Mouse (Mus musculus) MEL (cell line): Measurements from ENCODE around the gene Nfatc4. TPM values are rescaled to one million over a fixed set of nuclear protein-coding genes. Genes with fewer than 3 reads are reported as not detected.
A peak's percentile ranks its signal among the peaks of the same experiment; 100 is the strongest.

Experiments used
- DNase-seq: peaks from one replicate; pipeline ENCODE4 v3.0.0; 2011; ENCODE audit warnings: low read depth, low spot score
- H3K27ac ChIP-seq: 2 replicates; pipeline ENCODE4 v1.5.1; 2012; ENCODE audit warnings: low read depth, mild to moderate bottlenecking, control low read depth, low read length, moderate library complexity; ENCODE audit not compliant: control insufficient read depth
- H3K27me3 ChIP-seq, 2 experiments: fragments of 150-350 bp in 1 of 2; sonication (generic) in 1 of 2; 2 replicates each; pipeline ENCODE4 v1.6.1; 2012; ENCODE audit warnings: low read length in 2 of 2, mild to moderate bottlenecking in 2 of 2, improper control_type of control experiment in 1 of 2, moderate library complexity in 1 of 2; ENCODE audit not compliant: insufficient read depth in 2 of 2, control insufficient read depth in 1 of 2
- H3K36me3 ChIP-seq, 2 experiments: 2 replicates each; pipeline ENCODE4 v1.6.1; 2012 to 2014; ENCODE audit warnings: low read length in 2 of 2, improper control_type of control experiment in 1 of 2, inconsistent platforms in 1 of 2, mild to moderate bottlenecking in 1 of 2; ENCODE audit not compliant: insufficient read depth in 2 of 2, control insufficient read depth in 1 of 2
- H3K4me1 ChIP-seq, 2 experiments: fragments of 150-350 bp in 1 of 2; sonication (generic) in 1 of 2; 2 replicates each; pipeline ENCODE4 v1.6.1; 2012; ENCODE audit warnings: low read length in 2 of 2, improper control_type of control experiment in 1 of 2, mild to moderate bottlenecking in 1 of 2; ENCODE audit not compliant: insufficient read depth in 2 of 2, control insufficient read depth in 1 of 2
- H3K4me3 ChIP-seq, 2 experiments: fragments of 150-350 bp in 1 of 2; sonication (generic) in 1 of 2; 2 replicates each; pipeline ENCODE4 v1.5.1; 2012; ENCODE audit warnings: low read depth in 2 of 2, low read length in 2 of 2, mild to moderate bottlenecking in 2 of 2, moderate library complexity in 2 of 2, control low read depth in 1 of 2, improper control_type of control experiment in 1 of 2; ENCODE audit not compliant: control insufficient read depth in 1 of 2, insufficient read depth in 1 of 2
- H3K79me2 ChIP-seq: 2 replicates; pipeline ENCODE4 v1.6.1; 2012; ENCODE audit warnings: mild to moderate bottlenecking, low read length, moderate library complexity; ENCODE audit not compliant: control insufficient read depth, poor library complexity, insufficient read depth
- H3K9ac ChIP-seq: 2 replicates; pipeline ENCODE4 v1.6.1; 2012; ENCODE audit warnings: low read depth, mild to moderate bottlenecking, control low read depth, low read length, moderate library complexity; ENCODE audit not compliant: control insufficient read depth, poor library complexity, severe bottlenecking
- H3K9me3 ChIP-seq: fragments of 150-350 bp; sonication (generic); replicated peaks from 2 replicates; pipeline ENCODE4 v1.6.1; 2012; ENCODE audit warnings: mild to moderate bottlenecking, low read length, improper control_type of control experiment, moderate library complexity; ENCODE audit not compliant: insufficient read depth
- CHD1 ChIP-seq: IDR thresholded peaks from 2 replicates; pipeline ENCODE4 v1.6.1; 2012; ENCODE audit warnings: low read depth, mild to moderate bottlenecking, inconsistent platforms, low read length, improper control_type of control experiment
- CHD2 ChIP-seq: IDR thresholded peaks from 2 replicates; pipeline ENCODE4 v1.6.1; 2011; ENCODE audit warnings: low read length, improper control_type of control experiment
- CTCF ChIP-seq, 3 experiments: IDR thresholded peaks in 2 of 3; conservative IDR thresholded peaks in 1 of 3; 2 replicates each; pipeline ENCODE4 v1.5.1; 2011 to 2012; ENCODE audit warnings: low read length in 3 of 3, low read depth in 2 of 3, mild to moderate bottlenecking in 2 of 3, improper control_type of control experiment in 1 of 3, inconsistent platforms in 1 of 3, mixed read lengths in 1 of 3, moderate library complexity in 1 of 3; ENCODE audit not compliant: control insufficient read depth in 1 of 3, insufficient read depth in 1 of 3, poor library complexity in 1 of 3, severe bottlenecking in 1 of 3
- E2F4 ChIP-seq: IDR thresholded peaks from 2 replicates; pipeline ENCODE4 v1.6.1; 2011; ENCODE audit warnings: low read depth, low read length, improper control_type of control experiment, borderline replicate concordance
- EP300 ChIP-seq, 2 experiments: IDR thresholded peaks; 2 replicates each; pipeline ENCODE4 v1.6.1; 2011; ENCODE audit warnings: improper control_type of control experiment in 2 of 2, low read length in 2 of 2, low read depth in 1 of 2, mild to moderate bottlenecking in 1 of 2
- ETS1 ChIP-seq: IDR thresholded peaks from 2 replicates; pipeline ENCODE4 v1.6.1; 2012; ENCODE audit warnings: low read depth, mild to moderate bottlenecking, inconsistent platforms, low read length, improper control_type of control experiment, moderate library complexity
- GATA1 ChIP-seq: IDR thresholded peaks from 2 replicates; pipeline ENCODE4 v1.6.1; 2011; ENCODE audit warnings: low read depth, low read length, improper control_type of control experiment
- HCFC1 ChIP-seq: IDR thresholded peaks from 2 replicates; pipeline ENCODE4 v1.6.1; 2012; ENCODE audit warnings: low read depth, mild to moderate bottlenecking, inconsistent platforms, low read length, improper control_type of control experiment, moderate library complexity
- KAT2A ChIP-seq: conservative IDR thresholded peaks from 2 replicates; pipeline ENCODE4 v1.6.1; 2012; ENCODE audit warnings: low read depth, low read length, improper control_type of control experiment, inconsistent platforms
- MAZ ChIP-seq: IDR thresholded peaks from 2 replicates; pipeline ENCODE4 v1.6.1; 2012; ENCODE audit warnings: low read depth, mild to moderate bottlenecking, inconsistent platforms, low read length, improper control_type of control experiment
- MEF2A ChIP-seq: IDR thresholded peaks from 2 replicates; pipeline ENCODE4 v1.6.1; 2014; ENCODE audit warnings: low read depth, mild to moderate bottlenecking, inconsistent platforms, low read length, improper control_type of control experiment; ENCODE audit not compliant: poor library complexity, insufficient replicate concordance, severe bottlenecking; ENCODE audit errors: extremely low read depth
- MXI1 ChIP-seq: IDR thresholded peaks from 2 replicates; pipeline ENCODE4 v1.6.1; 2011; ENCODE audit warnings: mild to moderate bottlenecking, low read depth, low read length, improper control_type of control experiment
- MYC ChIP-seq: IDR thresholded peaks from 2 replicates; pipeline ENCODE4 v1.6.1; 2011; ENCODE audit warnings: low read depth, mild to moderate bottlenecking, low read length, improper control_type of control experiment, moderate library complexity
- NELFE ChIP-seq: IDR thresholded peaks from 2 replicates; pipeline ENCODE4 v1.6.1; 2011; ENCODE audit warnings: low read depth, low read length, improper control_type of control experiment
- POLR2A ChIP-seq, 2 experiments: IDR thresholded peaks; 2 replicates each; pipeline ENCODE4 v1.6.1; 2011 to 2012; ENCODE audit warnings: low read length in 2 of 2, mild to moderate bottlenecking in 2 of 2, control low read depth in 1 of 2, improper control_type of control experiment in 1 of 2, low read depth in 1 of 2, moderate library complexity in 1 of 2; ENCODE audit not compliant: control insufficient read depth in 1 of 2, insufficient read depth in 1 of 2, poor library complexity in 1 of 2
- POLR2AphosphoS2 ChIP-seq: IDR thresholded peaks from 2 replicates; pipeline ENCODE4 v1.6.1; 2011; ENCODE audit warnings: low read length, improper control_type of control experiment
- POLR2AphosphoS5 ChIP-seq: IDR thresholded peaks from 2 replicates; pipeline ENCODE4 v1.6.1; 2012; ENCODE audit warnings: low read depth, borderline replicate concordance, mild to moderate bottlenecking, inconsistent platforms, low read length, moderate library complexity, mixed read lengths
- RAD21 ChIP-seq: IDR thresholded peaks from 2 replicates; pipeline ENCODE4 v1.6.1; 2011; ENCODE audit warnings: mild to moderate bottlenecking, low read depth, low read length, improper control_type of control experiment
- RCOR1 ChIP-seq: IDR thresholded peaks from 2 replicates; pipeline ENCODE4 v1.6.1; 2012; ENCODE audit warnings: low read depth, mild to moderate bottlenecking, inconsistent platforms, low read length, improper control_type of control experiment
- SMC3 ChIP-seq: IDR thresholded peaks from 2 replicates; pipeline ENCODE4 v1.6.1; 2011; ENCODE audit warnings: low read depth, low read length, improper control_type of control experiment
- TBP ChIP-seq: IDR thresholded peaks from 2 replicates; pipeline ENCODE4 v1.8.0; 2011; ENCODE audit warnings: low read depth, low read length, improper control_type of control experiment
- TCF12 ChIP-seq: IDR thresholded peaks from 2 replicates; pipeline ENCODE4 v1.6.1; 2014; ENCODE audit warnings: low read depth, mild to moderate bottlenecking, inconsistent platforms, low read length, improper control_type of control experiment, moderate library complexity
- USF1 ChIP-seq: IDR thresholded peaks from 2 replicates; pipeline ENCODE4 v1.6.1; 2014; ENCODE audit warnings: low read depth, mild to moderate bottlenecking, inconsistent platforms, low read length, improper control_type of control experiment, moderate library complexity
- USF2 ChIP-seq, 2 experiments: IDR thresholded peaks; 2 replicates each; pipeline ENCODE4 v1.6.1; 2011 to 2012; ENCODE audit warnings: improper control_type of control experiment in 2 of 2, low read length in 2 of 2, borderline replicate concordance in 1 of 2, inconsistent platforms in 1 of 2, low read depth in 1 of 2, mild to moderate bottlenecking in 1 of 2; ENCODE audit not compliant: insufficient read depth in 1 of 2
- ZC3H11A ChIP-seq: IDR thresholded peaks from 2 replicates; pipeline ENCODE4 v1.6.1; 2012; ENCODE audit warnings: low read depth, mild to moderate bottlenecking, inconsistent platforms, low read length, improper control_type of control experiment
- ZKSCAN1 ChIP-seq: IDR thresholded peaks from 2 replicates; pipeline ENCODE4 v1.6.1; 2012; ENCODE audit warnings: low read depth, mild to moderate bottlenecking, inconsistent platforms, low read length, improper control_type of control experiment, moderate library complexity
- ZMIZ1 ChIP-seq: IDR thresholded peaks from 2 replicates; pipeline ENCODE4 v1.6.1; 2012; ENCODE audit warnings: low read depth, mild to moderate bottlenecking, inconsistent platforms, low read length, improper control_type of control experiment, moderate library complexity
- ZNF384 ChIP-seq: IDR thresholded peaks from 2 replicates; pipeline ENCODE4 v1.6.1; 2012; ENCODE audit warnings: low read depth, mild to moderate bottlenecking, inconsistent platforms, low read length, improper control_type of control experiment
- polyA plus RNA-seq, 2 experiments: library from polyadenylated mRNA; stranded (reverse) in 1 of 2; unstranded in 1 of 2; fragments of >175 nt in 1 of 2; fragments of >200 nt in 1 of 2; gene quantifications; 2 replicates each; pipeline versions ENCODE4 v1.2.1 to v1.2.4; 2012; ENCODE audit warnings: low replicate concordance in 2 of 2, low read depth in 1 of 2; ENCODE audit not compliant: insufficient read length in 2 of 2, insufficient read depth in 1 of 2, missing spikeins in 1 of 2
- total RNA-seq: library from RNA; depleted of rRNA; stranded (reverse); fragments of 300-350 nt; gene quantifications from 2 replicates; pipeline ENCODE4 v1.2.3, GENCODE M21; 2012

The Nfatc4 gene
- total and polyA plus RNA-seq, 3 experiments = 0.27 to 0.71 TPM; not detected in 1

- TF ChIP-seq ZC3H11A (no peak), ZNF384 (no peak), MYC (no peak), MEF2A (no peak), CHD2 (no peak), RCOR1 (no peak), POLR2AphosphoS5 (no peak), CHD1 (no peak), GATA1 (no peak), MAZ (no peak), MXI1 (no peak)
- DNase-seq = no peak
- peak overlapping the region; percentile 71 for H3K9ac ChIP-seq
- H3K36me3 ChIP-seq = peaks cover 0 to 4% of the 10 kb centered on the region in 2 experiments; a peak in 1 of 4 replicates
- H3K9me3 ChIP-seq = no peaks in the 10 kb centered on the region
- no peak overlapping the region for H3K27ac ChIP-seq
- H3K4me1 ChIP-seq = peaks cover 2 to 11% of the 10 kb centered on the region in 2 experiments
- H3K27me3 ChIP-seq = no peaks in the 10 kb centered on the region
- peak overlapping the region; percentile 70 to 91 for H3K4me3 ChIP-seq
- no peaks in the 10 kb centered on the region; the same call in 1 of the 2 replicates for H3K79me2 ChIP-seq
Measured at GRCm38 (mm10) chr14:55787731-55788130, 35.2 kb upstream of the Nfatc4 start.

- Histone ChIP-seq H3K4me1 (peaks cover 2 to 11% of the 10 kb centered on the region in 2 experiments), H3K36me3 (peaks cover 0 to 4% of the 10 kb centered on the region in 2 experiments; a peak in 1 of 4 replicates), H3K4me3 (peak within 1 kb of the TSS; percentile 70 to 91), H3K27ac (peak within 1 kb of the TSS; percentile 27; the same call in 1 of the 2 replicates), H3K27me3 (no peaks in the 10 kb centered on the region), H3K79me2 (no peaks in the 10 kb centered on the region; the same call in 1 of the 2 replicates), H3K9ac (peak within 1 kb of the TSS; percentile 71), H3K9me3 (no peaks in the 10 kb centered on the region)
- DNase-seq = peak; percentile 92
- TF ChIP-seq CHD1 (no peak), MYC (peak; percentile 94), POLR2A (IDR thresholded peaks at IDR 0.05; ENCODE audit: control insufficient read depth in 1 of 2, insufficient read depth in 1 of 2, low read depth in 1 of 2, low read length in 2 of 2, poor library complexity in 1 of 2) (peak; percentile 63 to 93; a peak in 3 of 4 replicates), POLR2AphosphoS5 (peak; percentile 63; the same call in 1 of the 2 replicates), TBP (peak; percentile 94), USF2 (IDR thresholded peaks at IDR 0.05; ENCODE audit: borderline replicate concordance in 1 of 2, insufficient read depth in 1 of 2, low read depth in 1 of 2, low read length in 2 of 2) (no peak), RAD21 (no peak), EP300 (IDR thresholded peaks at IDR 0.05; ENCODE audit: low read depth in 1 of 2, low read length in 2 of 2) (0 out of 4 replicates have a peak, but pooled peaks of 1 of the 2 experiments have one; percentile 25), ZNF384 (no peak), CHD2 (no peak), POLR2AphosphoS2 (peak; percentile 86), TCF12 (peak; percentile 65), ZC3H11A (no peak), E2F4 (no peak), ZKSCAN1 (no peak), MAZ (peak; percentile 69; the same call in 1 of the 2 replicates), KAT2A (no peak; the same call in 1 of the 2 replicates), CTCF (IDR thresholded peaks at IDR 0.05 in 2 of 3, conservative IDR thresholded peaks at IDR 0.05 in 1 of 3; ENCODE audit: control insufficient read depth in 1 of 3, insufficient read depth in 1 of 3, low read depth in 2 of 3, low read length in 3 of 3, poor library complexity in 1 of 3, severe bottlenecking in 1 of 3) (no peak; a peak in 1 of 6 replicates), USF1 (peak; percentile 89), ETS1 (peak; percentile 51; the same call in 1 of the 2 replicates), NELFE (peak; percentile 90), SMC3 (no peak), HCFC1 (peak; percentile 65; the same call in 1 of the 2 replicates), ZMIZ1 (peak; percentile 86)
Measured at GRCm38 (mm10) chr14:55788256-55789050, 34.5 kb upstream of the Nfatc4 start, which contains the start of gene Ripk3. Gene Ripk3, minus strand, starts transcription at chr14:55788865.
